Mouse (Mus musculus) stomach, embryonic 14.5 days (tissue): ENCODE data around the gene Gckr. TPM values are rescaled to one million over a fixed set of nuclear protein-coding genes. Genes with fewer than 3 reads are reported as not detected.
"Not testable (repeated sequence)": the region's sequence is repeated elsewhere in the genome, so short reads cannot be mapped to it uniquely, and the experiment has no call there.

Source experiments
- ATAC-seq: fragments of 200-750 bp; cut with Nextera tagmentation; 2 replicates; pipeline ENCODE4 v1.8.0; 2017; ENCODE audit warnings: low read depth, moderate TSS enrichment; ENCODE audit not compliant: insufficient number of reproducible peaks, insufficient read depth, low FRiP score
- H3K27ac ChIP-seq: fragments of 300-500 bp; sonication (generic); 2 replicates; pipeline ENCODE4 v1.5.1; 2014; ENCODE audit warnings: mild to moderate bottlenecking, low read length, moderate library complexity, mixed read lengths
- H3K27me3 ChIP-seq: fragments of 300-500 bp; sonication (generic); 2 replicates; pipeline ENCODE4 v1.6.1; 2014; ENCODE audit warnings: low read length, control low read depth, mixed read lengths; ENCODE audit not compliant: control insufficient read depth, insufficient read depth
- H3K36me3 ChIP-seq: fragments of 300-500 bp; sonication (generic); 2 replicates; pipeline ENCODE4 v1.6.1; 2014; ENCODE audit warnings: mild to moderate bottlenecking, control low read depth, low read length, moderate library complexity, mixed read lengths; ENCODE audit not compliant: control insufficient read depth, insufficient read depth
- H3K4me1 ChIP-seq: fragments of 300-500 bp; sonication (generic); 2 replicates; pipeline ENCODE4 v1.6.1; 2014; ENCODE audit warnings: low read length, control low read depth, mixed read lengths; ENCODE audit not compliant: control insufficient read depth, insufficient read depth
- H3K4me2 ChIP-seq: fragments of 300-500 bp; sonication (generic); replicated peaks from 2 replicates; pipeline ENCODE4 v1.6.1; 2014; ENCODE audit warnings: low read depth, low read length, control low read depth
- H3K4me3 ChIP-seq: fragments of 300-500 bp; sonication (generic); 2 replicates; pipeline ENCODE4 v1.5.1; 2014; ENCODE audit warnings: low read depth, low read length, control low read depth
- H3K9ac ChIP-seq: fragments of 300-500 bp; sonication (generic); replicated peaks from 2 replicates; pipeline ENCODE4 v1.6.1; 2014; ENCODE audit warnings: low read depth, mild to moderate bottlenecking, control low read depth, low read length, moderate library complexity, mixed read lengths
- H3K9me3 ChIP-seq: fragments of 300-500 bp; sonication (generic); 2 replicates; pipeline ENCODE4 v1.6.1; 2016; ENCODE audit warnings: low read depth, low read length, control low read depth; ENCODE audit not compliant: control insufficient read depth
- WGBS: fragments of 180-500 bp; shearing (Covaris S2); extraction: QIAGEN DNeasy Blood & Tissue Kit; methylation state at CpG from one replicate; pipeline ENCODE4 v1.1.7; 2014; 5-methylcytosine and 5-hydroxymethylcytosine counted together
- polyA plus RNA-seq: library from polyadenylated mRNA; unstranded; fragments of >200 nt; fragmentation: Nextera tagmentation; extraction: Ambion mirVana; gene quantifications from 2 replicates; pipeline ENCODE4 v1.2.1, GENCODE M21; 2014

Gene Gckr
- polyA plus RNA-seq, 1 experiment from 2014 or later, result 0.32 TPM

GRCm38 (mm10) chr5:31301866-31302265 lies 4.6 kb downstream of the Gckr start:
- Histone ChIP-seq H3K4me2 (no peak overlapping the region), H3K9ac (no peak overlapping the region), H3K4me3 (no peak overlapping the region), H3K36me3 (no peaks in the 10 kb centered on the region), H3K4me1 (no peaks in the 10 kb centered on the region), H3K9me3 (no peaks in the 10 kb centered on the region), H3K27ac (no peak overlapping the region), H3K27me3 (no peaks in the 10 kb centered on the region)
- ATAC-seq, result no peak
- 76% methylated on average over 7 of the region's 8 CpGs for WGBS

- ATAC-seq, result no peak
- Histone ChIP-seq H3K9ac (no peak overlapping the region), H3K27ac (no peak overlapping the region), H3K9me3 (no peaks in the 10 kb centered on the region), H3K4me1 (no peaks in the 10 kb centered on the region), H3K4me3 (no peak overlapping the region), H3K4me2 (no peak overlapping the region), H3K27me3 (no peaks in the 10 kb centered on the region), H3K36me3 (no peaks in the 10 kb centered on the region)
- 82% methylated on average over 6 of the region's 6 CpGs for WGBS
Observed at GRCm38 (mm10) chr5:31303093-31303492, 5.8 kb downstream of the Gckr start.

- H3K27ac ChIP-seq, result no peak overlapping the region
- no peaks in the 10 kb centered on the region for H3K4me1 ChIP-seq
- H3K27me3 ChIP-seq, result no peaks in the 10 kb centered on the region
- WGBS, result 87% methylated on average over 8 of the region's 8 CpGs
- no peak overlapping the region for H3K4me3 ChIP-seq
- no peaks in the 10 kb centered on the region for H3K9me3 ChIP-seq
- no peak overlapping the region for H3K9ac ChIP-seq
- H3K36me3 ChIP-seq, result no peaks in the 10 kb centered on the region
- no peak for ATAC-seq
- H3K4me2 ChIP-seq, result no peak overlapping the region
Observed at GRCm38 (mm10) chr5:31312806-31313205, 15.6 kb downstream of the Gckr start.

- Histone ChIP-seq H3K4me1 (no peaks in the 10 kb centered on the region), H3K4me2 (no peak overlapping the region), H3K9me3 (no peaks in the 10 kb centered on the region), H3K27ac (no peak overlapping the region), H3K9ac (no peak overlapping the region), H3K27me3 (no peaks in the 10 kb centered on the region), H3K36me3 (no peaks in the 10 kb centered on the region), H3K4me3 (no peak overlapping the region)
- ATAC-seq, result no peak
- WGBS, result 87% methylated on average over 3 of the region's 3 CpGs
Observed at GRCm38 (mm10) chr5:31322776-31323175, 25.5 kb downstream of the Gckr start.

- no peaks in the 10 kb centered on the region for H3K9me3 ChIP-seq
- H3K9ac ChIP-seq, result no peak overlapping the region
- H3K27ac ChIP-seq, result no peak overlapping the region
- no peaks in the 10 kb centered on the region for H3K36me3 ChIP-seq
- 65% methylated on average over 3 of the region's 3 CpGs for WGBS
- H3K4me1 ChIP-seq, result no peaks in the 10 kb centered on the region
- no peak overlapping the region for H3K4me3 ChIP-seq
- no peaks in the 10 kb centered on the region for H3K27me3 ChIP-seq
- H3K4me2 ChIP-seq, result no peak overlapping the region
- ATAC-seq, result no peak
Observed at GRCm38 (mm10) chr5:31324085-31324484, 26.8 kb downstream of the Gckr start.

GRCm38 (mm10) chr5:31326850-31327249 lies 29.6 kb downstream of the Gckr start:
- Histone ChIP-seq H3K9ac (no peak overlapping the region), H3K4me3 (no peak overlapping the region), H3K4me2 (no peak overlapping the region), H3K27me3 (no peaks in the 10 kb centered on the region), H3K36me3 (no peaks in the 10 kb centered on the region), H3K27ac (no peak overlapping the region), H3K9me3 (no peaks in the 10 kb centered on the region), H3K4me1 (no peaks in the 10 kb centered on the region)
- ATAC-seq, result no peak
- 18% methylated on average over 5 of the region's 5 CpGs for WGBS

GRCm38 (mm10) chr5:31328255-31328654 lies 31.0 kb downstream of the Gckr start:
- Histone ChIP-seq H3K4me2 (no peak overlapping the region), H3K4me1 (no peaks in the 10 kb centered on the region), H3K27ac (no peak overlapping the region), H3K4me3 (no peak overlapping the region), H3K9ac (no peak overlapping the region), H3K9me3 (peaks cover 3% of the 10 kb centered on the region; the same call in 1 of the 2 replicates), H3K27me3 (no peaks in the 10 kb centered on the region), H3K36me3 (no peaks in the 10 kb centered on the region)
- no peak for ATAC-seq
- WGBS, result 28% methylated on average over 7 of the region's 7 CpGs

GRCm38 (mm10) chr5:31357586-31357985 lies 60.3 kb downstream of the Gckr start:
- not testable (repeated sequence) for H3K9me3 ChIP-seq, H3K36me3 ChIP-seq, H3K4me3 ChIP-seq, H3K4me2 ChIP-seq, H3K9ac ChIP-seq, H3K4me1 ChIP-seq, H3K27ac ChIP-seq, H3K27me3 ChIP-seq, ATAC-seq
- 73% methylated on average over 16 of the region's 16 CpGs for WGBS

- H3K4me2 ChIP-seq, result no peak overlapping the region
- WGBS, result 74% methylated on average over 6 of the region's 6 CpGs
- no peaks in the 10 kb centered on the region; the same call in 1 of the 2 replicates for H3K9me3 ChIP-seq
- H3K27ac ChIP-seq, result no peak overlapping the region
- no peaks in the 10 kb centered on the region for H3K36me3 ChIP-seq
- H3K9ac ChIP-seq, result no peak overlapping the region
- ATAC-seq, result no peak
- no peak overlapping the region for H3K4me3 ChIP-seq
- H3K4me1 ChIP-seq, result no peaks in the 10 kb centered on the region
- H3K27me3 ChIP-seq, result no peaks in the 10 kb centered on the region
Observed at GRCm38 (mm10) chr5:31360955-31361354, 63.7 kb downstream of the Gckr start.
